Mouse (Mus musculus) kidney, adult 2 months (tissue): ENCODE results near the gene Itgb8.

ENCODE experiments used
- CTCF ChIP-seq: fragments of 200-500 bp; conservative IDR thresholded peaks from 2 replicates; pipeline ENCODE4 v1.5.1; 2011; ENCODE audit warnings: low read depth, mild to moderate bottlenecking, control low read depth, low read length, moderate library complexity, mixed read lengths; ENCODE audit not compliant: insufficient read depth, insufficient read length
- POLR2A ChIP-seq: fragments of 200-500 bp; IDR thresholded peaks from one replicate; pipeline ENCODE4 v1.6.1; 2011; ENCODE audit warnings: low read depth, low read length, control low read depth

- TF ChIP-seq POLR2A = no peak
- TF ChIP-seq CTCF = no peak
Observed at GRCm38 (mm10) chr12:119210073-119210425, 28.6 kb downstream of the Itgb8 start.
